Comparison of ENCODE assay signal across 18 mouse cellular contexts in the genomic region with DNA sequence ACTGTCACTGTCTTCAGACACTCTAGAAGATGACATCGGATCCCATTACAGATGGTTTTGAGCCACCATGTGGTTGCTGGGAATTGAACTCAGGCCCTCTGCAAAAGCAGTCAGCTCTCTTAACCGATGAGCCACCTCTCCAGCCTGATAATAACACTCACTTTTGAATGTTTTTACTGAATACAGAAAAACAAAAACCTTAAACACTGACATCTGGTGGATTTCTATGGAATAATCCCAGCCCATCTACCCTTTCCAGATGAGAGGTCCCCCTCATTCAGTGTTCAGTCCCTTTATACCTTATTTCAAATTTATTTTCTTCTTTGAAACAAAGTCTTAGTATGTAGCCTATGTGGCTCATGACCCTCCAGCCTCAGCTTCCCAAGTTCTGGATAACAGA. TPM values are rescaled to one million over a fixed set of nuclear protein-coding genes. Genes with fewer than 3 reads are reported as not detected.
DNase-seq lines count a peak whose midpoint lies in the region; ATAC-seq and TF ChIP-seq lines count a peak whose summit lies in the region.
"Had no signal": no experiment of that assay in that cellular context is flagged by ENCODE, and none has a peak within 500 bp of the region (broad histone marks: within the 10 kb centered on the region; RNA-seq: fewer than 3 reads in every experiment).

No protein-coding gene starts in this region.

- intact Hi-C loops in heart, adult 2 months (cut with DNase I) = no loop called here

- H3K4me1 ChIP-seq in heart, adult 2 months (ENCODE audit: control insufficient read depth, insufficient read depth, low read length) = no peaks in the 10 kb centered on the region
- no peaks in the 10 kb centered on the region for H3K4me1 ChIP-seq in heart, embryonic 10.5 days
- H3K4me1 ChIP-seq in lung, embryonic 14.5 days (ENCODE audit: insufficient read depth) = no peaks in the 10 kb centered on the region
- H3K4me1 ChIP-seq in MEL (ENCODE audit: control insufficient read depth in 1 of 2, insufficient read depth in 2 of 2, low read length in 2 of 2) = peaks cover 20 to 22% of the 10 kb centered on the region in 2 experiments; a peak in 3 of 4 replicates
- H3K4me1 ChIP-seq: midbrain, embryonic 10.5 days; stomach, embryonic 15.5 days had no signal

- no peak overlapping the region for H3K9ac ChIP-seq in heart, adult 2 months (ENCODE audit: low read depth, low read length)
- H3K9ac ChIP-seq in lung, embryonic 14.5 days = no peak overlapping the region
- no peak overlapping the region for H3K9ac ChIP-seq in MEL (ENCODE audit: control insufficient read depth, low read depth, low read length, poor library complexity, severe bottlenecking)
- H3K9ac ChIP-seq: stomach, embryonic 15.5 days had no signal

- H3K79me2 ChIP-seq in heart, adult 2 months (replicated peaks; ENCODE audit: control insufficient read depth, insufficient read depth, low read length) = no peaks in the 10 kb centered on the region; the same call in 1 of the 2 replicates
- H3K79me2 ChIP-seq in MEL (ENCODE audit: control insufficient read depth, insufficient read depth, low read length, poor library complexity) = peaks cover 69% of the 10 kb centered on the region

- no peak overlapping the region for H3K27ac ChIP-seq in heart, adult 2 months
- no peak overlapping the region for H3K27ac ChIP-seq in heart, embryonic 10.5 days
- H3K27ac ChIP-seq in lung, embryonic 14.5 days (ENCODE audit: low read depth) = no peak overlapping the region
- H3K27ac ChIP-seq in MEL (ENCODE audit: control insufficient read depth, low read depth, low read length) = no peak overlapping the region
- H3K27ac ChIP-seq: midbrain, embryonic 10.5 days; stomach, embryonic 15.5 days had no signal

- TF ChIP-seq RAD21 in MEL (IDR thresholded peaks at IDR 0.05; ENCODE audit: low read depth, low read length) = no peak

- 50% methylated on average over 2 of the region's 2 CpGs for WGBS in heart, adult 2 months
- WGBS in heart, embryonic 10.5 days = 89% methylated on average over 2 of the region's 2 CpGs
- WGBS in lung, embryonic 14.5 days = 66% methylated on average over 2 of the region's 2 CpGs

- no peaks in the 10 kb centered on the region for H3K9me3 ChIP-seq in heart, embryonic 10.5 days
- no peaks in the 10 kb centered on the region for H3K9me3 ChIP-seq in lung, embryonic 14.5 days (ENCODE audit: low read depth, low read length)
- no peaks in the 10 kb centered on the region for H3K9me3 ChIP-seq in MEL (replicated peaks; ENCODE audit: insufficient read depth, low read length)
- H3K9me3 ChIP-seq: midbrain, embryonic 10.5 days; stomach, embryonic 15.5 days had no signal

- no peak for DNase-seq in heart, adult 2 months
- no peak for DNase-seq in heart, embryonic 10.5 days (ENCODE audit: low spot score)
- peak; percentile 29 for DNase-seq in lung, embryonic 14.5 days
- DNase-seq in lung, postnatal 4 days = no peak
- DNase-seq in MEL (ENCODE audit: low read depth, low spot score) = peak; percentile 47
- DNase-seq in adrenal gland, postnatal 25 days = no peak
- DNase-seq in urinary bladder, adult 18-20 months (ENCODE audit: low spot score in 2 of 2) = no peak
- DNase-seq: adrenal gland, postnatal 14 days; cerebellum, adult 11 months; heart, adult 18-20 months; heart, postnatal 14 days; kidney, adult 18-20 months; liver; lung, postnatal 10 days; thymus, postnatal 4 days had no signal

- no peak overlapping the region for H3K4me2 ChIP-seq in lung, embryonic 14.5 days
- H3K4me2 ChIP-seq: stomach, embryonic 15.5 days had no signal

- no peak for ATAC-seq in lung, embryonic 14.5 days (ENCODE audit: insufficient read depth)
- ATAC-seq in common myeloid progenitor, adult 5-6 weeks (replicated peaks; ENCODE audit: low read depth, poor library complexity, severe bottlenecking) = 0 out of 2 replicates have a peak, but pooled peaks have one; percentile 48

- H3K4me3 ChIP-seq in heart, adult 2 months = no peak overlapping the region
- H3K4me3 ChIP-seq in heart, embryonic 10.5 days = no peak overlapping the region
- no peak overlapping the region for H3K4me3 ChIP-seq in lung, embryonic 14.5 days (ENCODE audit: low read depth, low read length)
- H3K4me3 ChIP-seq in MEL (ENCODE audit: control insufficient read depth in 1 of 2, insufficient read depth in 1 of 2, low read depth in 2 of 2, low read length in 2 of 2) = no peak overlapping the region
- H3K4me3 ChIP-seq: midbrain, embryonic 10.5 days; stomach, embryonic 15.5 days had no signal

- no peak for TF ChIP-seq POLR2A in heart, adult 2 months (IDR thresholded peaks at IDR 0.05; ENCODE audit: insufficient read depth, low read depth, low read length)
- no peak for TF ChIP-seq POLR2A in MEL (IDR thresholded peaks at IDR 0.05; ENCODE audit: control insufficient read depth in 1 of 2, insufficient read depth in 1 of 2, low read depth in 1 of 2, low read length in 2 of 2, poor library complexity in 1 of 2)

- H3K27me3 ChIP-seq in heart, adult 2 months (ENCODE audit: control insufficient read depth, insufficient read depth, low read length) = no peaks in the 10 kb centered on the region
- no peaks in the 10 kb centered on the region for H3K27me3 ChIP-seq in heart, embryonic 10.5 days (ENCODE audit: insufficient read depth, poor library complexity, severe bottlenecking)
- no peaks in the 10 kb centered on the region for H3K27me3 ChIP-seq in lung, embryonic 14.5 days (ENCODE audit: insufficient read depth, low read length)
- no peaks in the 10 kb centered on the region for H3K27me3 ChIP-seq in MEL (ENCODE audit: control insufficient read depth in 1 of 2, insufficient read depth in 2 of 2, low read length in 2 of 2)
- H3K27me3 ChIP-seq: stomach, embryonic 15.5 days had no signal

- peak; percentile 46 for TF ChIP-seq CTCF in heart, adult 2 months (IDR thresholded peaks at IDR 0.05)
- no peak for TF ChIP-seq CTCF in lung, embryonic 14.5 days (IDR thresholded peaks at IDR 0.05; ENCODE audit: low read depth)
- TF ChIP-seq CTCF in MEL (IDR thresholded peaks at IDR 0.05 in 2 of 3, conservative IDR thresholded peaks at IDR 0.05 in 1 of 3; ENCODE audit: control insufficient read depth in 1 of 3, insufficient read depth in 1 of 3, low read depth in 2 of 3, low read length in 3 of 3, poor library complexity in 1 of 3, severe bottlenecking in 1 of 3) = peak in 2 of 3 experiments; percentile 30 to 31; a peak in 4 of 6 replicates

- no peaks in the 10 kb centered on the region; the same call in 1 of the 2 replicates for H3K36me3 ChIP-seq in heart, adult 2 months (ENCODE audit: control insufficient read depth, insufficient read depth, low read length)
- H3K36me3 ChIP-seq in heart, embryonic 10.5 days = peaks cover 15% of the 10 kb centered on the region
- H3K36me3 ChIP-seq in lung, embryonic 14.5 days (ENCODE audit: insufficient read depth) = peaks cover 24% of the 10 kb centered on the region
- peaks cover 14 to 56% of the 10 kb centered on the region in 2 experiments for H3K36me3 ChIP-seq in MEL (ENCODE audit: control insufficient read depth in 1 of 2, insufficient read depth in 2 of 2, low read length in 2 of 2)
- H3K36me3 ChIP-seq: stomach, embryonic 15.5 days had no signal

- TF ChIP-seq EP300 in heart, adult 2 months (IDR thresholded peaks at IDR 0.05; ENCODE audit: insufficient read depth, low read depth, low read length) = no peak
- TF ChIP-seq EP300 in MEL (IDR thresholded peaks at IDR 0.05; ENCODE audit: low read depth in 1 of 2, low read length in 2 of 2) = no peak

TF ChIP-seq in MEL, 35 proteins besides CTCF, POLR2A, EP300 and RAD21:
- TF ChIP-seq SMC3 (IDR thresholded peaks at IDR 0.05; ENCODE audit: low read depth, low read length) (0 out of 2 replicates have a peak, but pooled peaks have one; percentile 18), USF2 (IDR thresholded peaks at IDR 0.05; ENCODE audit: borderline replicate concordance in 1 of 2, insufficient read depth in 1 of 2, low read depth in 1 of 2, low read length in 2 of 2) (no peak), TBP (IDR thresholded peaks at IDR 0.05; ENCODE audit: low read depth, low read length) (peak; percentile 87)

RNA-seq across cellular contexts. Expression of gene Supt16, which starts 7.7 kb away (rescaled TPM):
- 10 to 100 TPM; 23.9 to 24.7 TPM for total RNA-seq in heart, adult 2 months (2021)
- polyA plus RNA-seq in heart, adult 2 months (2012; rRNA removed) = 5.3 and 8.8 TPM in 2 replicates
- 40.6 and 45.2 TPM in 2 replicates for polyA plus RNA-seq in heart, embryonic 10.5 days (2016; fragmentation: Nextera tagmentation; extraction: Ambion mirVana)
- 82.5 and 85.8 TPM in 2 replicates for polyA plus RNA-seq in lung, embryonic 14.5 days (2014; fragmentation: Nextera tagmentation; extraction: Ambion mirVana)
- 87.1 and 97.3 TPM in 2 replicates for total RNA-seq in MEL (2012; rRNA removed)
- polyA plus RNA-seq in MEL (2012; ENCODE audit: insufficient read depth in 1 of 2, insufficient read length in 2 of 2, low read depth in 1 of 2, low replicate concordance in 2 of 2, missing spikeins in 1 of 2) = 100 to 1,000 TPM; 114 to 145 TPM
- total RNA-seq in common myeloid progenitor, adult 5-6 weeks (2017) = 251 and 267 TPM in 2 replicates
- 60.0 and 61.3 TPM in 2 replicates for total RNA-seq in adrenal gland, postnatal 25 days (2021)

Comparison
In these comparisons a context has a peak if more than half of its experiments do, and no peak if none do; other contexts are left out.
1. DNase-seq: peak in lung, embryonic 14.5 days (single experiment) and MEL (single experiment); none in heart, adult 2 months (0 of 2), heart, embryonic 10.5 days (single experiment), lung, postnatal 4 days (0 of 2), adrenal gland, postnatal 25 days (single experiment) and urinary bladder, adult 18-20 months (0 of 2).